Mouse (Mus musculus): ENCODE measurements around the gene Gm7075.

GRCm38 (mm10) chr10:63429023-63429340, 7.4 kb upstream of the Gm7075 start:
- TF ChIP-seq ZNF384 (IDR thresholded peaks at IDR 0.05; ENCODE audit: low read depth, low read length) (no peak), ZC3H11A (IDR thresholded peaks at IDR 0.05; ENCODE audit: borderline replicate concordance, low read depth, low read length) (no peak), HCFC1 (IDR thresholded peaks at IDR 0.05; ENCODE audit: borderline replicate concordance, insufficient read depth, low read length) (no peak; the same call in 1 of the 2 replicates), MAFK (IDR thresholded peaks at IDR 0.05; ENCODE audit: insufficient read depth, low read depth, low read length) (no peak), CHD2 (IDR thresholded peaks at IDR 0.05; ENCODE audit: low read depth, low read length) (no peak)
